Mouse (Mus musculus) stomach, postnatal 0 days (tissue): ENCODE measurements around the gene Casp2. TPM values are rescaled to one million over a fixed set of nuclear protein-coding genes. Genes with fewer than 3 reads are reported as not detected.

Experiments used
- ATAC-seq: fragments of 200-750 bp; cut with Nextera tagmentation; 2 replicates; pipeline ENCODE4 v1.8.0; 2017; ENCODE audit not compliant: low FRiP score, low TSS enrichment
- DNase-seq: peaks from one replicate; pipeline ENCODE4 v3.0.0-alpha.2; 2016; ENCODE audit warnings: low spot score
- H3K27ac ChIP-seq: fragments of 300-500 bp; sonication (generic); replicated peaks from 2 replicates; pipeline ENCODE4 v1.5.1; 2014; ENCODE audit warnings: mild to moderate bottlenecking, control low read depth
- H3K27me3 ChIP-seq: fragments of 300-500 bp; sonication (generic); 2 replicates; pipeline ENCODE4 v1.6.1; 2014; ENCODE audit warnings: low read length; ENCODE audit not compliant: control insufficient read depth, insufficient read depth
- H3K36me3 ChIP-seq: fragments of 300-500 bp; sonication (generic); 2 replicates; pipeline ENCODE4 v1.6.1; 2014; ENCODE audit warnings: low read length, mixed read lengths; ENCODE audit not compliant: control insufficient read depth, insufficient read depth
- H3K4me1 ChIP-seq: fragments of 300-500 bp; sonication (generic); replicated peaks from 2 replicates; pipeline ENCODE4 v1.6.1; 2014; ENCODE audit warnings: antibody characterized with exemption; ENCODE audit not compliant: control insufficient read depth, insufficient read depth
- H3K4me2 ChIP-seq: fragments of 300-500 bp; sonication (generic); replicated peaks from 2 replicates; pipeline ENCODE4 v1.6.1; 2014; ENCODE audit warnings: low read depth, mild to moderate bottlenecking, control low read depth, moderate library complexity
- H3K4me3 ChIP-seq: fragments of 300-500 bp; sonication (generic); 2 replicates; pipeline ENCODE4 v1.5.1; 2014; ENCODE audit warnings: low read depth, low read length, control low read depth
- H3K9ac ChIP-seq: fragments of 300-500 bp; sonication (generic); 2 replicates; pipeline ENCODE4 v1.6.1; 2014; ENCODE audit warnings: mild to moderate bottlenecking, low read length, control low read depth, mixed read lengths
- H3K9me3 ChIP-seq: fragments of 300-500 bp; sonication (generic); 2 replicates; pipeline ENCODE4 v1.6.1; 2016; ENCODE audit warnings: low read length; ENCODE audit not compliant: control insufficient read depth
- CTCF ChIP-seq: IDR thresholded peaks from 2 replicates; pipeline ENCODE4 v1.5.1; 2016; ENCODE audit warnings: antibody characterized with exemption, low read depth, mild to moderate bottlenecking, moderate library complexity
- EP300 ChIP-seq: optimal IDR thresholded peaks from 2 replicates; pipeline ENCODE3; 2016; ENCODE audit warnings: antibody characterized with exemption
- WGBS: fragments of 180-500 bp; shearing (Covaris S2); extraction: QIAGEN DNeasy Blood & Tissue Kit; methylation state at CpG from one replicate; pipeline ENCODE4 v1.1.7; 2014; 5-methylcytosine and 5-hydroxymethylcytosine counted together
- polyA plus RNA-seq: library from polyadenylated mRNA; unstranded; fragments of >200 nt; fragmentation: Nextera tagmentation; extraction: Ambion mirVana; gene quantifications from 2 replicates; pipeline ENCODE4 v1.2.1, GENCODE M21; 2015

Casp2 gene
- polyA plus RNA-seq, 1 experiment from 2014 or later: 20.2 TPM

DNA sequence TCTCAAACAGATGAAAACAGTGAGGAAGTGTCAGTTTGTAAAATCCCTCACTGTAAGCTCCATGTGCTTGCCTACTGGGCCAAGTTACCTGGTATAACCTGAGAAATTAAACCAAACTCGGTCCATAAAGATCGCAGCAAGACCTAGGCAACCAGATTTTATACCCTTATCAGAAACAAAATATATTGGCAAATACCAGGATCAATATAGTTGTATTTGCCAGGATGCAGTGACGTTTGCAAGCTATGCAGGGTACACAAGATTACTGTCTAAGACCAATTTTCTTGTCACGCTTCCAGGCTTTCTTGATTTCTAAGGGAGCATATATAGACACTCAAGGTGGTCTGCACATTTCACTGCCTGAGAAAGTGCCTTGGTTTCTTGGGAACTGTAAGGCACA lies 13.0 kb upstream of the Casp2 start:
- H3K4me3 ChIP-seq: no peak overlapping the region
- H3K4me2 ChIP-seq: no peak overlapping the region
- TF ChIP-seq CTCF: no peak
- no peak for TF ChIP-seq EP300
- DNase-seq: no peak
- no peaks in the 10 kb centered on the region for H3K4me1 ChIP-seq
- H3K36me3 ChIP-seq: no peaks in the 10 kb centered on the region
- no peak for ATAC-seq
- no peak overlapping the region for H3K27ac ChIP-seq
- H3K9me3 ChIP-seq: no peaks in the 10 kb centered on the region
- no peaks in the 10 kb centered on the region for H3K27me3 ChIP-seq
- H3K9ac ChIP-seq: no peak overlapping the region
- WGBS: 77% methylated on average over 4 of the region's 4 CpGs

DNA sequence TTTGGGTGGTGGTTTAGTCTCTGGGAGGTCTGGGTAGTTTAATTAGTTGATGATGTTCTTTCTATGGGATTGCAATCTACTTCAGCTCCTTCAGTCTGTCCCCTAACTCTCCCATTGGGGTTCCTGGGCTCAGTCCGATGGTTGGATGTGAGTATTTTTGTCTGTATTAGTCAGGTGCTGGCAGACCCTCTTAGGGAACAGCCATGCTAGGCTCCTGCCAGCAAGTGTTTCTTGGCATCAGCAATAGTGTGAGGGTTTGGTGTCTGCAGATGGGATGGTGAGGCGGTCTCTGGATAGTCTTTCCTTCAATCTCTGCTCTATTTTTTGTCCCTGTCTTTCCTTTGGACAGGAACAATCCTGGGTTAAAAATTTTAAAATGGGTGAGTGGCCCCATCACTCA lies 11.7 kb upstream of the Casp2 start:
- Histone ChIP-seq H3K4me1 (no peaks in the 10 kb centered on the region), H3K36me3 (no peaks in the 10 kb centered on the region), H3K27me3 (no peaks in the 10 kb centered on the region), H3K9me3 (no peaks in the 10 kb centered on the region), H3K4me2 (no peak overlapping the region), H3K9ac (no peak overlapping the region), H3K4me3 (no peak overlapping the region), H3K27ac (no peak overlapping the region)
- ATAC-seq: no peak
- TF ChIP-seq EP300 (no peak), CTCF (no peak)
- DNase-seq: no peak
- WGBS: 81% methylated on average over 2 of the region's 2 CpGs

DNA sequence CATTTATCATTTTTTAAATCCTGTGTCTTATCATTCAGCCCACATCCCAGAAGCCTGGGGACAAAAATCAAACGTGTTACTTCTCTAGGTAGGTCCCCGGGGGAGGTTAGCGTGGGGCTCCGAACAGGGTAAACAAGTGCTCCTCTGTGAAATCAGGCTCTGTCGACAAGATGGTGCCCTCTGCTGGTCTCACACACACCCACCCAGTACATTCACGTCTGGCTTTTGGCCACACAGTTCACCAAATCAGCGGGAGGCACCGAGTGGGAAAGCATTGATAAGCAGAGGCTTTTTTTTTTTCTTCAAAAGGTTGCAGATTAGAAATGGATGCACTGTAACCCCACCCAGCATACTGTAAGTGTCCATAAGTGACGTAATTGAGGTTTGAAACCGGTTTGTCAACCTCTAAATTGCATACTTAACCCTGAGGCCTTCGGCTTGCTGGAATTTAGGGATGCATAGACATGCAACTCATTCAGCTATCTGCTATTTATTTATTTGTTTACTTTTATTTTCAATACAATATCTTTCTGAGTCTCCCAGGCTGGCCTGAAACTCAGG lies 7.4 kb upstream of the Casp2 start:
- peak; percentile 78 for DNase-seq
- 15% methylated on average over 11 of the region's 11 CpGs for WGBS

DNA sequence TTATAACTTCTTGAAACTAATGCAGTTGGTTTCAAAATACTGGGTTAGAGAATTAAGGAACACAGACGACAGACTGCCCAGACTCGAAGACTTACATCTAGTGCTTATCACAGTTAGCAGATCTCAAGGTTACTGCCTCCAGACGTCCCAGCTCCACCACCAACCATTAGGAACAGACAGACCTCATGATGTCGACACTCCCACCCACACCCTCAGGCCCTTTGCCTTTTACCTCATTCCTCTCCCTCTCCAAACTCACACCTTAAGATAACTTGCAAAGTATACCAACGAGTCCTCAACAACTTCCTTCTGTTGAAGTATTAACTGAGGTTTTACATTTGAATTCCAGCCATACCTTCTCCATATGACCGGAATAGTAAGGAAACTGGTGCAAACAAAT lies 4.4 kb upstream of the Casp2 start:
- ATAC-seq (peak; percentile 46), DNase-seq (peak; percentile 74)
- TF ChIP-seq EP300 (no peak), CTCF (no peak)
- Histone ChIP-seq H3K4me3 (no peak overlapping the region), H3K9me3 (no peaks in the 10 kb centered on the region), H3K27me3 (no peaks in the 10 kb centered on the region), H3K9ac (no peak overlapping the region), H3K27ac (peak overlapping the region; percentile 86), H3K4me1 (no peaks in the 10 kb centered on the region), H3K36me3 (no peaks in the 10 kb centered on the region), H3K4me2 (no peak overlapping the region)
- WGBS: 26% methylated on average over 6 of the region's 6 CpGs

More for the DNA sequence above, 7.4 kb upstream of the Casp2 start:
- Histone ChIP-seq H3K27me3 (no peaks in the 10 kb centered on the region), H3K4me2 (no peak overlapping the region), H3K9ac (no peak overlapping the region), H3K36me3 (no peaks in the 10 kb centered on the region), H3K27ac (peak overlapping the region; percentile 31), H3K4me1 (no peaks in the 10 kb centered on the region), H3K4me3 (no peak overlapping the region), H3K9me3 (no peaks in the 10 kb centered on the region)
- TF ChIP-seq CTCF: peak; percentile 80
- no peak for TF ChIP-seq EP300
- ATAC-seq: peak; percentile 45

DNA sequence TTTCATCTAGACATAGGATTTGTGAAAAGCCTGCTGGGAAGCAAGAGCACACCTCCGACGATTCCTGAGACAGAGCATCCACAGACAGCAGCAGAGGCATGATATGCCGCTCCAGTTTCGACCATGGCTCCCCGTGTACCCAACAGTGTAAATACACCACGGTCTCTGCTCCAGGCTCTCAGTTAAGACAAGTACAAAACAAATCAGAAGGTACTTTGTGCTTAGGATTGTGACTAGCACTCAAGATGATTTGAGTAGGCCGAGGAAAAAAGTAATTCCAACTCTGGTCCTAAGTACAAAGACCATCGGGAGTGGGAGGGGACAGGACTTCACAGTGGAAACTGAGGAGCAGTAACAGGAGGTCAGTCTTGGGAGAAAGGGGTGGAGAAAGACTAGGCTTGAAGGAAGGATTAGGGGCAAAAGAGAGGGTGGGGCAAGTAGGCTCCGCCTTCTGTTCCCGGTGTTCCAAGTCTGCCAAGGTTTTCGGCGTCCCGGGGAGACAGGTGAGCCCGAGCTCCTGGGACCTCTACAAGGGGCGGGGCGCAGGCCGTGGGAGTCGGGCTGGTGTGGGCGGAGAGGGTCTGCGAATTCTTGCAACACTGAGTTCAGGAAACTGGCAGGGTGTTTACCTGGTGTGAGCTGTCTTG lies 3.1 kb upstream of the Casp2 start, which contains the start of gene Tmem139:
Tmem139 (plus strand) TSS at position 447 of the 647 bp plus-strand sequence.
- Histone ChIP-seq H3K9ac (peak within 1 kb of the TSS; percentile 35), H3K9me3 (no peaks in the 10 kb centered on the region), H3K4me2 (peak within 1 kb of the TSS; percentile 41), H3K36me3 (no peaks in the 10 kb centered on the region), H3K27me3 (no peaks in the 10 kb centered on the region), H3K4me1 (no peaks in the 10 kb centered on the region), H3K27ac (peak within 1 kb of the TSS; percentile 86), H3K4me3 (peak within 1 kb of the TSS; percentile 20; the same call in 1 of the 2 replicates)
- DNase-seq (peak; percentile 82), ATAC-seq (peak; percentile 15; the same call in 1 of the 2 replicates)
- no peak for TF ChIP-seq CTCF
- no peak for TF ChIP-seq EP300
- 14% methylated on average over 20 of the region's 20 CpGs for WGBS
